Mouse (Mus musculus): Measurements from ENCODE around the gene Kif1c. TPM values are rescaled to one million over a fixed set of nuclear protein-coding genes. Genes with fewer than 3 reads are reported as not detected.

Gene Kif1c
- polyA plus RNA-seq, 1 experiment from 2014 or later = 3.5 TPM

- H3K27ac ChIP-seq = peak within 1 kb of the TSS; percentile 100
- H3K4me1 ChIP-seq = peaks cover 35% of the 10 kb centered on the region
- H3K4me2 ChIP-seq = peak within 1 kb of the TSS; percentile 91
- peak; percentile 97 for ATAC-seq (replicated peaks; ENCODE audit: low FRiP score)
- H3K27me3 ChIP-seq = no peaks in the 10 kb centered on the region
- H3K9ac ChIP-seq = peak within 1 kb of the TSS; percentile 75
- H3K4me3 ChIP-seq (replicated peaks) = peak within 1 kb of the TSS; percentile 82
- H3K36me3 ChIP-seq = peaks cover 54% of the 10 kb centered on the region
- under 1% methylated on average over 44 of the region's 44 CpGs for WGBS
- no peaks in the 10 kb centered on the region for H3K9me3 ChIP-seq (replicated peaks)
Observed at GRCm38 (mm10) chr11:70668771-70669505, 31.4 kb upstream of the Kif1c start, which contains the start of gene Spag7. TSS of gene Spag7 (minus strand) at chr11:70669416.

- peak; percentile 22 for ATAC-seq (replicated peaks; ENCODE audit: low FRiP score)
- under 1% methylated on average over 31 of the region's 31 CpGs for WGBS
Observed at GRCm38 (mm10) chr11:70669582-70670345, 30.6 kb upstream of the Kif1c start.

DNA sequence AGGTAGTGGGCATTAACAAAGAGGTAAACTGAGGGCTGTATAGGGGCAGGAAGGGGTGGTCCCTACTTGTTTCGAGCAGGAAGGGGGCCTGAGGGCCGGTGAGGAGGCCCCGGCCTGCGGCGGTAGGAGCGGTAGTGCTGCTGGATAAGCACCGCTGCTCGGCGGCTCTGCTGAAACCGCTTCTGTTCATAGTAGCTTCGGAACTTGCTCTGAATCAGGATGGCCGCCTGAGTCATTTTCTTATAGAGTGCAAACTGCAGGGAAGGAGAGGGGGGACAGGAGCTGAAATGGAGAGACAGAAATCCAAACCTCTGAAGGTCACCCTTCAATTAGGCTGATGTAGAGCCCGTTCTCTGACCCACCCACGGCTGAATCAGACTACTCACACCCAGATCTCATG, 29.9 kb upstream of the Kif1c start:
- peaks cover 35% of the 10 kb centered on the region for H3K4me1 ChIP-seq
- WGBS = 45% methylated on average over 14 of the region's 14 CpGs
- no peaks in the 10 kb centered on the region for H3K27me3 ChIP-seq
- ATAC-seq (replicated peaks; ENCODE audit: low FRiP score) = no peak
- peak overlapping the region; percentile 91 for H3K4me2 ChIP-seq
- peak overlapping the region; percentile 75 for H3K9ac ChIP-seq
- peaks cover 54% of the 10 kb centered on the region for H3K36me3 ChIP-seq
- H3K4me3 ChIP-seq (replicated peaks) = peak overlapping the region; percentile 82
- H3K9me3 ChIP-seq (replicated peaks) = no peaks in the 10 kb centered on the region
- peak overlapping the region; percentile 100 for H3K27ac ChIP-seq

More at GRCm38 (mm10) chr11:70669582-70670345, 30.6 kb upstream of the Kif1c start:
- Histone ChIP-seq H3K4me1 (peaks cover 35% of the 10 kb centered on the region), H3K36me3 (peaks cover 54% of the 10 kb centered on the region), H3K9me3 (replicated peaks) (no peaks in the 10 kb centered on the region), H3K4me3 (replicated peaks) (peak overlapping the region; percentile 82), H3K27me3 (no peaks in the 10 kb centered on the region), H3K27ac (peak overlapping the region; percentile 100), H3K4me2 (peak overlapping the region; percentile 91), H3K9ac (peak overlapping the region; percentile 75)

DNA sequence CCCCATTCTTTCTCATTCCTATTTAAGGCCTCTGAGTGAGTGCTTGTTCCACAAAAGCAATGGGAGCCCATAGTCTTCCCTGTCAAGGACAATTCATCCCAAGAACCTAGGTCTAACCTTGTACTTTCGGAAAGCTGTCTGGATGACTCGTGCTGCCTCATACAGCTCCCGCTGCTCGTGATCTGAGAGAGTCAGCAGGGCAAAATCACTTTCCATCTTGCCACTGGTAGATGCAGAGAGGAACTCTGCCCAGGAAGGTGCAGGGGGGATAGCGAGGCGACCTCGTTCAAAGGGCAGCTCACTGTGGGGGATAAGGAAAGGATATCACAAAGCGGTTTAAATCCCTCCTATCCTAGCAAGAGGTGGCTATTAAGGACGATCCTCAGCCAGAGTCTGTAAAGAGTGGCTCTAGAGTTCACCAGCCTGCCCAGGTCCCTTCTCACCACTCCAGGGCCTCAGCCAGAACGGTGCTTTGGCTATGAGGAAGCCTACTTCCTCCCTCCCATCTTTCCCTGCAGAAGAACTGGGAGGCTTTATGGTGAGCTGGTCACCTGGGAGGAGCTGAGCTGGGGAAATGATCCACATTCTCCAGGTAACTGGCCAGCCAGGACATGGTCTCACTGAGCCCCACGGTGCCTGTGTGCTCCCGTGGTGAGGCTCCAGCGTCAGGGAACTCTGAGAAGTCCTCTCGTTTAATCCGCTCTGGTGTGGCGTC, 28.9 kb upstream of the Kif1c start:
- Histone ChIP-seq H3K4me1 (peaks cover 35% of the 10 kb centered on the region), H3K27ac (peak overlapping the region; percentile 100; the same call in 1 of the 2 replicates), H3K4me2 (peak overlapping the region; percentile 91), H3K36me3 (peaks cover 53% of the 10 kb centered on the region), H3K9me3 (replicated peaks) (no peaks in the 10 kb centered on the region), H3K4me3 (replicated peaks) (0 out of 2 replicates have a peak overlapping the region, but pooled peaks have one; percentile 2), H3K27me3 (no peaks in the 10 kb centered on the region), H3K9ac (0 out of 2 replicates have a peak overlapping the region, but pooled peaks have one; percentile 14)
- 88% methylated on average over 16 of the region's 16 CpGs for WGBS
- ATAC-seq (replicated peaks; ENCODE audit: low FRiP score) = no peak

GRCm38 (mm10) chr11:70674014-70674413, 26.3 kb upstream of the Kif1c start:
- Histone ChIP-seq H3K4me3 (replicated peaks) (no peak overlapping the region), H3K9ac (no peak overlapping the region), H3K4me2 (no peak overlapping the region), H3K9me3 (replicated peaks) (no peaks in the 10 kb centered on the region), H3K27me3 (no peaks in the 10 kb centered on the region), H3K4me1 (peaks cover 17% of the 10 kb centered on the region), H3K36me3 (peaks cover 62% of the 10 kb centered on the region), H3K27ac (no peak overlapping the region)
- ATAC-seq (replicated peaks; ENCODE audit: low FRiP score) = no peak
- 77% methylated on average over 6 of the region's 6 CpGs for WGBS

DNA sequence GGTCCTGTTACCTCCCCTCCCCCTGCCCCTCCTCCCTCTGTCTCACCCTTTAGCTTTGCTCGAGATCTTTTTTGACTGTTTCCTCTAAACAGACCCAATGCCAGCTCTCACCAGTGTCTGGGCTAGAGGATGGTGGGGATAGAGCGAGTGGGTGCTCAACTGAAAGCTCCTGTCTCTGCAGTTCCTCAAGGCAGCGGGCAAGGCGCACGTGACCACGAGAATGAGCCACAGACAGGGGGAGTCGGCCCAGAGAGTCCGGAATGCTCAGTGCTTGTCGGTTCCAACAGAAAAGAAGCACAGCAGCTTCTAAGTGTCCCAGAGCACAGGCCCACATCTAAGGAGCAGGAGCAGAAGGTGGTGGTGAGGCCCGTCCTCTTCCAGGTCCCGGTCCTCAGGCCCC, 25.8 kb upstream of the Kif1c start:
- WGBS = 72% methylated on average over 11 of the region's 11 CpGs
- no peak overlapping the region for H3K27ac ChIP-seq
- no peak overlapping the region for H3K9ac ChIP-seq
- H3K4me2 ChIP-seq = no peak overlapping the region
- ATAC-seq (replicated peaks; ENCODE audit: low FRiP score) = no peak
- H3K27me3 ChIP-seq = no peaks in the 10 kb centered on the region
- no peak overlapping the region for H3K4me3 ChIP-seq (replicated peaks)
- peaks cover 16% of the 10 kb centered on the region for H3K4me1 ChIP-seq
- peaks cover 66% of the 10 kb centered on the region for H3K36me3 ChIP-seq
- H3K9me3 ChIP-seq (replicated peaks) = no peaks in the 10 kb centered on the region

- Histone ChIP-seq H3K4me3 (replicated peaks) (no peak overlapping the region), H3K27ac (no peak overlapping the region), H3K9me3 (replicated peaks) (no peaks in the 10 kb centered on the region), H3K4me1 (peaks cover 6% of the 10 kb centered on the region; the same call in 1 of the 2 replicates), H3K4me2 (no peak overlapping the region), H3K9ac (no peak overlapping the region), H3K36me3 (peaks cover 77% of the 10 kb centered on the region), H3K27me3 (no peaks in the 10 kb centered on the region)
- 81% methylated on average over 9 of the region's 9 CpGs for WGBS
- no peak for ATAC-seq (replicated peaks; ENCODE audit: low FRiP score)
Observed at GRCm38 (mm10) chr11:70678092-70678491, 22.3 kb upstream of the Kif1c start.

DNA sequence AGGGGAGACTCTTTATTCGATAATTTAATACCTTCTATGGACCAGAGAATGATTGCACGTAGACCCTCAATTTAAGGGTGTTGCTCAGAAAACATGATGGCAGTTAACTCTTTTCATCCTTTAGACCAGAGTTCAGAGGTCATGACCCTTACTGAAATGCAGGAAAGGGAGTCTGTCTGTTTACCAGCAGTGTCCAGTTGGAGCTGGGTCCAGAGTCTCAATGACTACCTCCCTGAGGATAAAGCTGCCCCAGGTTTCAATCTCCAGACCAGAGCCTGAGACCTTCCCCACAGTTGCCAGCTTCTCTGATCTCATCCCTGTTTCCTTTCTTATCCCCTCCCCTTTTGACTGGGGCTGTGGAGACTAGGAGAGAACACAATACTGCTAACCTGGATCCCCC, 21.8 kb upstream of the Kif1c start:
- Histone ChIP-seq H3K27me3 (no peaks in the 10 kb centered on the region), H3K9ac (no peak overlapping the region), H3K9me3 (replicated peaks) (no peaks in the 10 kb centered on the region), H3K36me3 (peaks cover 81% of the 10 kb centered on the region), H3K4me1 (peaks cover 6% of the 10 kb centered on the region; the same call in 1 of the 2 replicates), H3K4me2 (no peak overlapping the region), H3K27ac (no peak overlapping the region), H3K4me3 (replicated peaks) (no peak overlapping the region)
- WGBS = 73% methylated on average over 2 of the region's 2 CpGs
- no peak for ATAC-seq (replicated peaks; ENCODE audit: low FRiP score)

DNA sequence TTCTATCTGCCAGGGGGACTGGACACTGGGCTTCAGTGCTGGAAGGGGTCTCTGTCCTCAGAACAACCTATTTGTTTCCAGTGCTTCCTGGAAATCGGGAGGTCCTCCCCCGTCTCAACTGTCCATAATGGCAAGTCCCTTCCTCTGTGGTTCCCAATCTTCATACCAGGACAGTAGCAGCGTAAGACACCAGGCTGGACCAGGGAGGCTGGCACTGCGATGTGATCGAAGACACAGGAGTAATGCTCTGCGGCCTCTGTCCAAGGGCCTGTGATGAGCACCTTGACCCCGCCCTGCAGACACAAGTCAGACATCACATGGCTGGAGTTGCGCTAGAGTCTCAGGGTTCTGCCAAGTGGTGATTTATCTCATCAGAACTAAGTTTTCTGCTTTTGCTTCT, 21.0 kb upstream of the Kif1c start:
- H3K4me2 ChIP-seq = no peak overlapping the region
- no peak overlapping the region for H3K9ac ChIP-seq
- H3K4me3 ChIP-seq (replicated peaks) = no peak overlapping the region
- H3K4me1 ChIP-seq = peaks cover 6% of the 10 kb centered on the region; the same call in 1 of the 2 replicates
- H3K27me3 ChIP-seq = no peaks in the 10 kb centered on the region
- H3K36me3 ChIP-seq = peaks cover 81% of the 10 kb centered on the region
- H3K27ac ChIP-seq = no peak overlapping the region
- 94% methylated on average over 8 of the region's 8 CpGs for WGBS
- no peak for ATAC-seq (replicated peaks; ENCODE audit: low FRiP score)
- no peaks in the 10 kb centered on the region for H3K9me3 ChIP-seq (replicated peaks)

GRCm38 (mm10) chr11:70679894-70680293, 20.5 kb upstream of the Kif1c start:
- Histone ChIP-seq H3K9ac (no peak overlapping the region), H3K36me3 (peaks cover 80% of the 10 kb centered on the region), H3K4me2 (no peak overlapping the region), H3K9me3 (replicated peaks) (no peaks in the 10 kb centered on the region), H3K27ac (no peak overlapping the region), H3K27me3 (no peaks in the 10 kb centered on the region), H3K4me3 (replicated peaks) (no peak overlapping the region), H3K4me1 (peaks cover 6% of the 10 kb centered on the region; the same call in 1 of the 2 replicates)
- WGBS = 92% methylated on average over 8 of the region's 8 CpGs
- no peak for ATAC-seq (replicated peaks; ENCODE audit: low FRiP score)

GRCm38 (mm10) chr11:70681170-70681569, 19.2 kb upstream of the Kif1c start:
- Histone ChIP-seq H3K4me2 (no peak overlapping the region), H3K36me3 (peaks cover 80% of the 10 kb centered on the region), H3K4me3 (replicated peaks) (no peak overlapping the region), H3K9me3 (replicated peaks) (no peaks in the 10 kb centered on the region), H3K4me1 (peaks cover 6% of the 10 kb centered on the region; the same call in 1 of the 2 replicates), H3K9ac (no peak overlapping the region), H3K27me3 (no peaks in the 10 kb centered on the region), H3K27ac (no peak overlapping the region)
- no peak for ATAC-seq (replicated peaks; ENCODE audit: low FRiP score)
- WGBS = 61% methylated on average over 12 of the region's 12 CpGs
